Mouse (Mus musculus) liver, adult (tissue): ENCODE results near the gene Rims1.

Source experiments
- GATA4 ChIP-seq: IDR thresholded peaks from 2 replicates; pipeline ENCODE4 v1.6.1; 2014; ENCODE audit warnings: mild to moderate bottlenecking, low read length; ENCODE audit not compliant: insufficient replicate concordance

The Rims1 gene

DNA sequence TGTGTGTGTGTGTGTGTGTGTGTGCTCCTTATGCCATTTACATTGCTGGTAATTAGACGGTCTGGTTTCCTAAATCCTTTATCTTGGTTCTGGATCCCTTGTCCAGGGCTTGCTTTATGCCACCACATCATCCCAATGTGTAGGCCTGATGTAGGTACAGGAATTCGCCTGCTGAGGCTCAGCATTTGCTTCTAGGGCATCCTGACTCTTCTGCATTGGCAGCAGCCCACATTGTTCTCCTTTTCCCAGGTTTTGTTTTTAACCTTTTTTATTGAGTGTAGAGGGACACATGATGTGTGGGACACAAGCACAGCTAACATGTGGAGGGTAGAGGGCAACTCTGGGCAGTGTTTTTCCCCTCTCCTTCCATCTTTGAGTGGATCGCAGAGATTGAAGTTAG is 166.1 kb downstream of the Rims1 start:
- TF ChIP-seq GATA4: no peak

DNA sequence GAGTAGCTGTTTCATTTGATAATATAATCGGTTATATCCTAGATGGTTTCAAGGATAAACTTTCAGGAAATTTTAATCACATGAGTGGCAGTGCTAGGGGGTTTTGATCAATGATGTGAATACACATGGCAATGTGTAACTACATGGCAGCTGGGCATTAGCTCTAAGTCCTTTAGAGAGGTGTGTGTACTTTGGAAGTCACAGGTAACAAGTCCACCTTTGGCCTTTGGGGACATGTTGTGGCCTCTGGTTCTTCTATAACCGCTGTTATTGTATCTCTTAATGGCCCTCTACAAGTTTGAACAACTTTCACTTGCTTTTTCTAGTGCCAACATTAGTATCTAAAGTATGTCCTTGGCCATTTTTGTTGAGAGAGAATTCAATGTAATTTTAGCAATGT is 171.9 kb downstream of the Rims1 start:
- no peak for TF ChIP-seq GATA4

DNA sequence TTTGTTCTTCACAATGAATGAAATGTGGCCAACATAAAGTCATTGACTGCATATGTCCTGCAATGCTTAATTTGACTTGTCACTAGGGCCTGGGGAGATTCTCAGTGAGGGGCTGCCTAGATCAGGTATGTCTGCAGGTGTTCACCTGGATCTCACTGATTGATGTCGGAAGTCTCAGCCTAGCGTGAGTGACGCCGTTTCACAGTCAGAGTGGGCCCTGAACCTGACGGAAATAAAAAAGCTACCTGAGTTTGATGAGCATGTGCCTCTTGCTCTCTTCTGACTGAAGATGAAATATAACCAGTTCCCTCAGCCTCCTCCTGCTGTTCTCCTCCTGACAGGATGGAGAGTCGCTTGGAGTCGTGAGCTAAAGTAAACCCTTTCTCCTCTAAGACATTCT is 173.2 kb downstream of the Rims1 start:
- no peak for TF ChIP-seq GATA4

DNA sequence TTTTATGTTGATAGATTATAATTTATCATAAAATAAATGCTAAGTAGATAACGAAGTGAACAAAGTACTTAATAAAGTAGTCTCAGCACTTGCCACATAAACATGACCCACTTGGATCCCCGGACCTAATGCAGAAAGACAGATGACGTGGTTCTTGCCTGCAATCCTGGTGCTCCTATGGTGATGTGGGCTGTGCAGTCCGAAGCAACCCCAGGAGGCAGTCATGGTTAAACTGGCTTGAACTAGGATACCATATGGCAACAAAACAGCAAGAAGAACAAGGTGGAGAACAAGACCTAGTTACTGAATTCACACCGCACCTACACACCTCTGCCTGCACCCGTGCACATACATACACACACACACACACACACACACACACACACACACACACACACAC is 173.8 kb downstream of the Rims1 start:
- TF ChIP-seq GATA4: no peak

DNA sequence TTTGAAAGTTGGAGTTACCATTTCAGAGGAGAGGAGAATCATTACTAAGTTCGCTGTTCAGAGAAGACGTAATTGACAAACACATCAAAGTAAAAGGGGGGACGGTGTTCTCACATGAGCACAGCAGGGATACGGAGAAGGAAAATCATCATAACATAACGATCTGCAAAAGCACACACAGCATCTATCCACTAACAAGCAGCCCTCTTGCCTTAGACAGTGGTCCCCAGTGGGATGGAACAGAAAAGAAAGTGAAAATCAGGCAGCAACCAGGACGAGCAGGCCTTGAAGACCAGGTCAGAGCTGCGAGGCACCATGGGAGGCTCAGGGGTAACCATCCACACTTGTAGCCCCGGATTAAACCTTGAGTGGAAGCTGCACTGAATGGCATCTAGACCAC is 176.8 kb downstream of the Rims1 start:
- no peak for TF ChIP-seq GATA4

DNA sequence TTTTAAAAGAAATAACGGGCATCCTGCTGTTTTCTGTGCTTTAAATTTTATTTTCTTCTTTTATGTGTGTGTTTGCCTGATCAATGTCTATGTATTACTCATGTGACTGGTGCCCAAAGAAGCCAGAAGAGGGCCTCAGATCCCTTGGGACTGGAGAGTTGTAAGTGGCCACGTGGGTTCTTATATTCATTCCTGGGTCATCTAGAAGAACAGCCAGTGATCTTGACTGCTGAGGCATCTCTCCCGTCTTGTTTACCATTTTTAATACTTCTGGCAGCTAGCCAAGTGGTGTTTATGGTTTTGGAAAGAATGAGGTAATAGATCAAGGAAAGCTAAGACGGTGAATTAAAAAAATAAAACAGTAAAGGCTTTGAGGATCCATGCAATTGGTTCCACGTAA is 178.8 kb downstream of the Rims1 start:
- TF ChIP-seq GATA4: no peak

DNA sequence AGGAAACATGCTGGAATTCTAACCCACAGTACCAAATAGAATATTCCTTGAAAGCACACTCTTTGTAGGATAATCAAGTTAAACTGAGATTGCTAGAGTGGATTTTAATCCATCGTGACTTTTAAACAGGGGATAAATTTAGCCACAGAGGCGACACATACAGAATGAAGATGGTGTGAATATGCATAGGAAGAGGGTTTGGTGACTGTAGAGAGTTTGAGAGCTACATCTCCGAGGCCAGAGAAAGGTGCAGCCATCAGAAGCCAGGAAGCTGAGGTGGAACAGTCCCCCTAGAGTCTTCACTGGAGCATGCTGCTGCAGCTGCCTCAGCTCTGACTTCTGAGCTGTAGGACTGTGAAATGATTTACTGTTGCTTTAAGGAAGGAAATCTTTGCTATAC is 179.5 kb downstream of the Rims1 start:
- no peak for TF ChIP-seq GATA4

DNA sequence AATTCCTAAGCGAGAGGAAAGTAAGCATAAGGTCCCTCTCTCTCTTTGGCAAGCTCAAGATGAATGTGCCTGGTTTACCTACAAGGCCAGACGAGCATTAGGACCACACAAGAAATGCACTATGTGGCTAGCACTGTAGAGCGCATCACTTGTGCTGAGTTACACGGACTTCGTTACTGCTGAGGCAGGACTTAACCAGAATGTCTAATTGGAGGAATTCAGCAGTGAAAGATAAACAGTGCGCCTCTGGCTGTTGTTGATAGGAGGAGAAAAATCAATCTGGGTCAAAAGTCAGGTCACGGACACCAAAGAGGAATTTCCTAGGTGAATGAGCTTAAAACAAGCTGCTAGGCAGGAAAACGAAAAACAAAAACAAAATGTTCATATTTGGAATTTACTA is 185.0 kb downstream of the Rims1 start:
- TF ChIP-seq GATA4: no peak

DNA sequence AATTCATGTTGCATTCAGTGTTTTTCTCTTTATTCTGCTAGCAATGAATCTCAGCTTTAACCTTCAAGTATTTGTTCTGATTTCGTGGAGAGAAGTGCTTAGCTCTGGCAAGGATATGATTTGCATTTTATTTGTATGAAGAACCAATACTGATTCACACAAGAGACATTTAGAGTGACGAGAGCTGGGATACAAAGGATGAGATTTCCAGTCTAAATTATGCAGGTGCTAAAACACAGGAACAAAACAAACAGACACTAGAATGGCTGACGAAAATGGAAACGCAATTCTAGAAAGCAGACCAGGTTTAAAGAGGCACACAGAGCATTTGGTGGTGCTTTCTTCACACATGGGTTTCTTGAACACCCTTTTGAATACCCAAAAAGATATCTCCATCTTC is 190.2 kb downstream of the Rims1 start:
- no peak for TF ChIP-seq GATA4

DNA sequence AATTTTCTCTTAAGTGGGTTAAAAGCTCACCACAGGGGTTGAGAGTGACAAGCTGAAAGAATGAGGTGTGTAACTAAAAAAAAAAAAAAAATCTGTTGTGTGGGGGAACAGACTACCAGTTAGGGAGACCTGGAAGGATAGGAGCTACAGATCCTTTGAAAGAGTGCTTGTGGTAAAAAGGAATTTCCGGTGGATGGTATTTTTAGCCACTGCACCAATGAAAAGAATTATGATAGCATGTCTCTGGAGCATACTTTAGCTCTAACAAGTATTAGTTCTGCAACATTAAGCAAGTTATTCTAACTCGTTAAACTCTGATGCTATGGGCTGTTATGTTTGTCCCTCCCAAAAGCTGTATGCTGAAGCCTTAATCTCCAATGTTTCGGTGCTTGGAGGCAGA is 192.2 kb downstream of the Rims1 start:
- TF ChIP-seq GATA4: no peak

DNA sequence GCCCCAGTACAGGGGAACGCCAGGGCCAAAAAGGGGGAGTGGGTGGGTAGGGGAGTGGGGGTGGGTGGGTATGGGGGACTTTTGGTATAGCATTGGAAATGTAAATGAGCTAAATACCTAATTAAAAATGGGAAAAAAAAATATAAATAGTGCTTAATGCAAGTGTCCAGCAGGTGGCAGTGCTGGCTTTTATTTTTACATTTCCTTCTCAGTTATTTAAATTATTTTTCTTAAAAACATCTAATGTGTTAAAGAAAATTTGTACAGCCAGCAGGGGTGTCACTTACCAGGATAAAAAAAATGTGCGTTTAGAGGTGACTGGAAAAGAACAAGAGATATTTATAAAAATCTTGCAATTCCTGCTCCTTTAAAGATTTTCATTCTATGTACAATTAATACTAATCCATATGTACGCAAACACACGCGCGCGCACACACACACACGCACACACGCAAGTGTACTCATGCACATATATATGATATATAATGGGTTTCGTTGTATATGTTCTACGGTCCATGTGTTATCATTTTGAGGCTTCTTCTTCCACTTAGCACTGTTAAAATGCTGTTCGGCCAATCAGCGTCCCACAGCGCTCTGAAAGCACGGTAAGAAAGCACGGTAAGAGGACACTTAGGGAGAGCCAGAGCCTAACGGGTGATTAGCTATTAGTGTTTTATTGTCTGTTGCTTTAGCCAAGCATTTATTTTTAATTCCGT is 201.3 kb downstream of the Rims1 start:
- TF ChIP-seq GATA4: no peak

DNA sequence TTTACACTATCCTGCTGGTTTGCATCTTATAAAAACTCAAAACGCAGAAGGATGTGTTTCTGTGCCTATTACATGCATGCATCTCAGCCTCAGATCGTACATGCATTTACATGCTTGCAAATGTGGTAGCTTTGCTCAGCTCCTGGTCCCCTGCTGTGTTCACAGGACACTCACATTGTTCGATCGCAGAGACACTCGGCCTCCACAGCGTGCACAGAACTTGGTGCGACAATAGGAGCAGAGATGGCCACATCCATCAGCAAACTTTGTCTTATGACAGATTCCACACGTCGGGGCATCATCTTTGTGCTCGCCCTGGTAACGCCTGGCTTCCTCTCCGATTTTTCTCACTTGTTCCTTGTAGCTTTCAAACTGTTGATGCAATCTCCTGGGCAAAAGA is 209.6 kb downstream of the Rims1 start:
- no peak for TF ChIP-seq GATA4

DNA sequence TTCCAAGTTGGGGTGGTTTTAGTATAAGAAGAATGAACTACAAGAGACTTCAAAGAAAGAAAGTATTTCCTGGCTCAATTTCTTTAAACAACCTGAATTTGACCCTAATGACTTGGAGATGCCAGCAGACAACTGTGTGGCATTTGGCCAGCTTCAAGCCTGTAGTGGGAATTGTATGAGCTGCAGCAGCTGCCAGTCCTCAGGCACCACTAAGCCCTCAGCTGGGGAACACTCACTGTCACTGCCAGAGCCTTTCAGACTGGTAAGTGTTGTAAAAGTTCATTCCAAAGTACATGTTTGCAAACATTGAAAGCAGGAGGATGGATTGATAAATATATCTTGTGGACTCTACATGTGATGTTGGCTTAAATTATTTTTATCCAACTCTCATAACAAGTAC is 211.0 kb downstream of the Rims1 start:
- TF ChIP-seq GATA4: no peak

DNA sequence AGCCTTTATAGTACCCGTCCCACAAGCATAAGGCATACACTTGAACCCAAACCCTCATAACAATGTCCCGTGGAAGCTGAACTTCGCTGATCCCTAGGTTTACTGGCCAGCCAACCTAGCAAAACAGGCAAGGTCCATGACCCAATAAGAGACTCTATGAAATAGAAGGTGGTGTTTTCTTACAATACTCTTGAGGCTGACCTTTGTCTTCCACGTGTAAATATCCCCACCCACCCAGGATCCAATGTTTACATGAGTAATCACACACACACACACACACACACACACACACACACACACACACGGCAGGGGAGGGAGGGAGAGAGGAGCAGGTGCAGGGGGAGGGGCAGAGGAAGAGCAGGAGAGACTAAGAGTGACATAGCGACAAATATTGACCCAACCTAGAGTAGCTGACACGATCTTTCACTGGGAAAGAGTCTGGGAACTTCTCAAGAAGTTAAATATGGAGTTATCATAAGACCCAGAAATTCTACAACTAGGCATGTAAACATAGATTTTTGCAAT is 217.9 kb downstream of the Rims1 start:
- TF ChIP-seq GATA4: no peak

DNA sequence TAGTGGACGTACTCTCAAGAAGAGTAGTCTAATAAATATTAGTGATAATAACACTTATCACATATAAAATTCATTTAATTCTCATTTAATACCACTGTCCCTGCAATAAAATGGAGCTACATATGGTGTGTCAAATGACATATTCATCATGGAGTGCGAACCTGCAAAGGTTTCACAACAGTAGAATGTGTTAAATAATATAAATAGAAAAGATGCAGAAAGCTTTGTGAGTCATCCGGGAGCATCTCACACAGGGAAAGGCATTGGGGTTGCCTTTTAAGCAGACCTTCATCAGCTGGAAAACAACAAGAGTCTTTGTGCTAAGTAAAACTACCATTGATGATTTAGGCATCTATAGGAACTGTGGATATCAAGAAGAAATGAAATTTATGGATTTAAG is 220.2 kb downstream of the Rims1 start:
- no peak for TF ChIP-seq GATA4

DNA sequence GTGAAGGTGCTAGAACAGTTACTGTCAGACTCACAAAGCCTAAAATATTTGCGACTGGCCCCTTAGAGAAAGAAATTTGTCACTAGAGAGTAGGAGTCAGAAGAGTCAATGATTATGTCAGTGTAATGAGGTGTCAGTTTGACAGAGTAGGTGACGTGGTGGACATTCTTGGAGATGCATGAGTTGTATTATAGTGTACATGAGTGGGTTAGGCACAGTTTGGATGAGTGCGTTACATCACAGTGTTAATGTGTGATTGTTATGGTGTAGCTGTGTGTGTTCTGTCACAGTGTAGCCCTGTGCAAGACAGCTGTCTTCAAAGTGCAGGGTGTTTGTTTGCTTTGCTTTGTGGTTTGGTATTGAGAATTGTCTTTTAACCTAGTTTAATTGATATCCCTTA is 226.3 kb downstream of the Rims1 start:
- no peak for TF ChIP-seq GATA4

DNA sequence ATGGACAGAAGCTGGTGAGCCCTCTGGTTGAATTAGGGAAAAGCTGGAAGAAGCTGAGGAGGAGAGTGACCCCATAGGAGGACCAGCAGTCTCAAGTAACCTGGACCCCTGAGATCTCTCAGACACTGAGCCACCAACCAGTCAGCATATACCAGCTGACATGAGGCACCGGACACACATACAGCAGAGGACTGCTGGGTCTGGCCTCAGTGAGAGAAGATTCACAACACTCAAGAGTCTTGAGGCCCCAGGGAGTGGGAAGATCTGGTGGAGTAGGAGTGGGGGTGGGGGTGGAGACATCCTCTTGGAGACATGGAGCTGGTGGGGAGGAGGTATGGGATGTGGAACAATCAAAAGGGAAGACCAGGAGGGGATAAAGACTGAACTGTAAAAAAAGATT is 233.1 kb downstream of the Rims1 start:
- TF ChIP-seq GATA4: no peak
